Mouse (Mus musculus) telencephalon, adult 2 months (tissue): ENCODE measurements around the gene D230025D16Rik.
"Not testable (repeated sequence)": the region's sequence is repeated elsewhere in the genome, so short reads cannot be mapped to it uniquely, and the experiment has no call there.

Experiments
- DNase-seq: peaks from one replicate; pipeline ENCODE4 v3.0.0-alpha.2; 2011; ENCODE audit warnings: low read depth, low spot score

D230025D16Rik gene

DNA sequence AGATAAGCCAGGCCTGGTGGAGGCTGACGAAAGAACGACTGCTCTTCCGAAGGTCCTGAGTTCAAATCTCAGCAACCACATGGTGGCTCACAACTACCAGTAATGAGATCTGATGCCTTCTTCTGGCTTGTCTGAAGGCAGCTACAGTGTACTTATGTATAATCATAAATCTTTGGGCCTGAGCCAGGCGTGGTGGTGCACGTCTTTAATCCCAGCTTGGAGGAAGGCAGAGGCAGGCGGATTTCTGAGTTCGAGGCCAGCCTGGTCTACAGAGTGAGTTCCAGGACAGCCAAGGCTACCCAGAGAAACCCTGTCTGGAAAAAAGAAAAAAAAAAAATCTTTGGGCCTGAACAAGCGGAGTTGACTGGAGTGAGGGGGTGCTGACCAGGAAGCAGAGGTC, 66.4 kb downstream of the D230025D16Rik start:
- DNase-seq: not testable (repeated sequence)

- DNase-seq: not testable (repeated sequence)
These were observed 66.9 kb downstream of the D230025D16Rik start for GRCm38 (mm10) chr8:105291802-105292201.

DNA sequence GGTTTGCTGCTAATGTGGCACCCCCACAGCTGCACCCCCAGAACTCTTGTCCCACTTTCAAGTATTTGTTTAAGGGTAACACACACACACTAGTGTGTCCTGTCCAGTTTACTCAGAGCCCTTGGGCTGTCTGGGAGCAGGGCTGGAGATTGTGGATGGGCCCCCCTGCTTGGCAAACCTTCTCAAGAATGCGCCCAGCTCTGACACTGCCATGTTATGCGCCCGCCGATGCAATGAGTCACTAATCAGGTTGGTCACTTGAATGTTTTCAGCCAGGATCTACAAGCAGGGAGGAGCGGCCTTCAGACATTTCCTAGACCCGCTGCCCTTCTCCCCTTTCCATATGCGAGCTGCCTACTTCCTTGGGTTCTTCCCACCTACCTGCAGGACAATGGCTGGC, 67.5 kb downstream of the D230025D16Rik start:
- DNase-seq: no peak

- no peak for DNase-seq
These were observed 68.5 kb downstream of the D230025D16Rik start for GRCm38 (mm10) chr8:105293405-105293804.

- DNase-seq: no peak
These were observed 69.8 kb downstream of the D230025D16Rik start for GRCm38 (mm10) chr8:105294776-105295175.

GRCm38 (mm10) chr8:105295256-105295655, 70.3 kb downstream of the D230025D16Rik start:
- DNase-seq: no peak

GRCm38 (mm10) chr8:105295895-105296573, 71.1 kb downstream of the D230025D16Rik start, which contains the start of gene Exoc3l:
Exoc3l (minus strand) TSS chr8:105296101.
- DNase-seq: no peak

DNA sequence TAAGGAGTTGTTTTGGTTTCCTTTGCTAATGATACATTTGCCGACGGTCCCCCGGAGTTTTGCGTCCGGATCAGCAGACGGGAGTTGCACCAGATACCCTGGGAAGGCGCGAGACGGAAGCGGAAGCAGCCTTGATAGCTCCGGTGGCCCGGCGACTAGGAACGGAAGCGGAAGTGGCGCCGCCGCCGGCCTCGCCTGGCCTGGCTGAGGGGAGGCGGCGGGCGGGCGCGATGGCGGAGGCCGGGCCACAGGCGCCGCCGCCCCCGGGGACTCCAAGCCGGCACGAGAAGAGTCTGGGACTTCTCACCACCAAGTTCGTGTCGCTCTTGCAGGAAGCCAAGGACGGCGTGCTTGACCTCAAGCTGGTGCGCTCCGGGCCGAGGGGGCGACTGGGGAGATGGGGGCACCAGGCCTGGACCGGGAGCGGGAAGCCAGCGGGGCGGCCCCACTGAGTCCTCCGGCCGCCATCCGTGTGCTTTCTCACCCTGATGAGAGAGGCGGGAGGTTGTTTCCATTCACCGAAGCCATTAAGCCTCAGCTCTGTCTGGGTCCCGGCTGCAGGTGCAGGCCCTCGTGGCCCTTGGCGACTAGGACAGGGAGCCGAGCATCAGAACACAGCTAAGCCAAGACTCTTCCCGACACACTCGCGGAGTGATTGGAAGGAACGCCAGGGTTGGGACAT, 72.7 kb downstream of the D230025D16Rik start, which contains the start of gene E2f4:
Gene E2f4, plus strand, starts transcription at position 153 of the 682 bp plus-strand sequence.
- peak; percentile 91 for DNase-seq

- no peak for DNase-seq
These were observed 73.7 kb downstream of the D230025D16Rik start for GRCm38 (mm10) chr8:105298351-105299252.

GRCm38 (mm10) chr8:105299962-105300361, 75.0 kb downstream of the D230025D16Rik start:
- DNase-seq: no peak
